11 mouse cellular contexts compared by ENCODE assay signal in the genomic region with DNA sequence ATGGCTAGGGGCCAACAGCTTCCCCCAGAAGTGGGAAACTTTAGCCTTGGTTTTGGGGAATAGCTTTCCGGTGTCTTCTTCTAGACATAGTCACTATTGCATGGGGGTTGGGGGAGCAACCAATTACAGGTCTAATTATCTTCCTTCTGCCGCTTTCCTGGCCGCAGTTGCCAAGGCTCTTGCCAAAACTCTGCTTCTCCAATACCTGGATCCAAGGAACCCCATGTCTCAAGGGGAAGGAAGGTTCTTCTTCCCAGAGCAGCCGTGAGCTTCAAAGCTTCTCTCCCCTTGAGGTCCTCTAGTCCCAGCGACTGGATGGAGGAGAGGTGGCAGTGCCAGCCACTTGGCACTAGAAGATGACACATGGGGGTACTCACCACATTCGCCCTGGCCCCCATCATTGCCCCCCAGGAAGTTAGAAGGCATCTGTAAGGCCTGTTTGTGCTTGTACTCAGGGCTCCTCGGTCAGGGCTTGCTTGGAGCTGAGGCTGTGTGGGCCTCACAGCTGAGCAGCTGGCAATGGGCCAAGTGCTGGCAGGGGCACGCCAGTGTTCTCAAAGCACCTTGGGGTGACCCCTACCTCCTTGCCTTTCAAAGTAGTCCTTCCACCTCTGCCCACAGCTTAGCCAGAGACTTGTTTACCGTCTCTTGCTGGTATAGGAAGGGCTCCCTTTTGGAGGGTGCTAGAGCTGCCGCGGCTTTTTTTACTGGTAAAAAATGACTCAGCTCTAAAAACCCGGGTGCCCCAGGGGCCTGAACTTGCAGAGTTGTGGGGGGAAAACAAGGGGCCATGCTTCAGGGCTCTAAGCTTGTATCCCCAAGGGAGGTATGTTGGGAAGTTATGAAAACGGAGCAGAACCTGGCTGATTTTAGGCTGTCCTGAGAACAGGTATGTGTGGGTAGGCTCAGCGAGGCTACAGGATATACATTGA. TPM values are rescaled to one million over a fixed set of nuclear protein-coding genes. Genes with fewer than 3 reads are reported as not detected.
DNase-seq lines count a peak whose midpoint lies in the region; ATAC-seq and TF ChIP-seq lines count a peak whose summit lies in the region.
"Had no signal": no experiment of that assay in that cellular context is flagged by ENCODE, and none has a peak within 500 bp of the region (broad histone marks: within the 10 kb centered on the region; RNA-seq: fewer than 3 reads in every experiment).

No protein-coding gene starts in this region.

- no peak overlapping the region for H3K4me3 ChIP-seq in gastrocnemius, adult 2 months
- H3K4me3 ChIP-seq in heart, embryonic 15.5 days = no peak overlapping the region
- H3K4me3 ChIP-seq in myocyte = no peak overlapping the region
- H3K4me3 ChIP-seq: midbrain, embryonic 12.5 days had no signal

- H3K9me3 ChIP-seq in heart, embryonic 15.5 days (replicated peaks) = no peaks in the 10 kb centered on the region
- H3K9me3 ChIP-seq: midbrain, embryonic 12.5 days had no signal

- DNase-seq in gastrocnemius, adult 2 months = peak; percentile 46
- DNase-seq in gastrocnemius, postnatal 25 days = no peak
- DNase-seq in right cerebral cortex, postnatal 14 days = peak; percentile 47
- no peak for DNase-seq in right cerebral cortex, postnatal 25 days
- no peak for DNase-seq in yolk sac, embryonic 10.5 days (ENCODE audit: low spot score)

- ATAC-seq in heart, embryonic 15.5 days (replicated peaks; ENCODE audit: insufficient number of reproducible peaks, insufficient read depth, low FRiP score, low read depth) = peak; percentile 65
- ATAC-seq in erythroblast, adult 5-6 weeks (replicated peaks; ENCODE audit: low FRiP score, poor library complexity, severe bottlenecking) = no peak

- H3K27ac ChIP-seq in gastrocnemius, adult 2 months = peak overlapping the region; percentile 71
- H3K27ac ChIP-seq in heart, embryonic 15.5 days = peak overlapping the region; percentile 7; the same call in 1 of the 2 replicates
- H3K27ac ChIP-seq: midbrain, embryonic 12.5 days had no signal

- no peaks in the 10 kb centered on the region for H3K27me3 ChIP-seq in heart, embryonic 15.5 days
- no peaks in the 10 kb centered on the region for H3K27me3 ChIP-seq in myocyte (ENCODE audit: control insufficient read depth, insufficient read depth, insufficient read length)

- peaks cover 36% of the 10 kb centered on the region for H3K4me1 ChIP-seq in heart, embryonic 15.5 days (replicated peaks)

- 65% methylated on average over 14 of the region's 14 CpGs for WGBS in heart, embryonic 15.5 days

- intact Hi-C loops in gastrocnemius, adult 2 months (cut with DNase I) = loop anchor here (5.0 kb wide), 1 partner anchor 89 kb away; no protein-coding TSS in a partner anchor

- H3K9ac ChIP-seq in heart, embryonic 15.5 days = peak overlapping the region; percentile 16; the same call in 1 of the 2 replicates
- H3K9ac ChIP-seq: midbrain, embryonic 12.5 days had no signal

- no peak overlapping the region for H3K4me2 ChIP-seq in heart, embryonic 15.5 days
- no peak overlapping the region for H3K4me2 ChIP-seq in myocyte (ENCODE audit: low read depth)
- H3K4me2 ChIP-seq: midbrain, embryonic 12.5 days had no signal

- no peak overlapping the region for H3ac ChIP-seq in myocyte (ENCODE audit: control insufficient read depth, insufficient read length)

- no peaks in the 10 kb centered on the region for H3K36me3 ChIP-seq in heart, embryonic 15.5 days
- no peaks in the 10 kb centered on the region for H3K36me3 ChIP-seq in myocyte (ENCODE audit: control insufficient read depth, insufficient read depth)
- H3K36me3 ChIP-seq: midbrain, embryonic 12.5 days had no signal

- TF ChIP-seq CTCF in gastrocnemius, adult 2 months (IDR thresholded peaks at IDR 0.05) = no peak

- no peaks in the 10 kb centered on the region for H3K79me2 ChIP-seq in myocyte (ENCODE audit: control insufficient read depth, insufficient read depth)

- no peak for TF ChIP-seq POLR2A in myocyte (IDR thresholded peaks at IDR 0.05; ENCODE audit: insufficient read length, low read depth)

TF ChIP-seq in myocyte, 11 proteins besides CTCF, POLR2A, EP300 and RAD21:
- TF ChIP-seq USF1 (IDR thresholded peaks at IDR 0.05; ENCODE audit: low read depth) (no peak), MYOD1 (IDR thresholded peaks at IDR 0.05; ENCODE audit: control insufficient read depth in 1 of 3, insufficient read length in 2 of 3, low read depth in 2 of 3) (peak in 1 of 3 experiments; percentile 16), MYOG (IDR thresholded peaks at IDR 0.05; ENCODE audit: control insufficient read depth in 1 of 3, insufficient read depth in 1 of 3, insufficient read length in 2 of 3, low read depth in 2 of 3) (peak in 2 of 3 experiments; percentile 47 to 49)

RNA-seq across cellular contexts. Expression of gene Srp9, which starts 12.9 kb away (rescaled TPM):
- total RNA-seq in gastrocnemius, adult 2 months (2021) = 10 to 100 TPM; 41.1 to 44.9 TPM
- 10 to 100 TPM; 34.6 to 37.0 TPM for total RNA-seq in gastrocnemius, postnatal 25 days (2021)
- 88.4 and 109 TPM in 2 replicates for polyA plus RNA-seq in heart, embryonic 15.5 days (2015; fragmentation: Nextera tagmentation; extraction: Ambion mirVana)
- polyA plus RNA-seq in myocyte (2012; fragmentation: generic; extraction: Trizol) = 75.1 TPM
- 33.4 and 50.4 TPM in 2 replicates for total RNA-seq in erythroblast, adult 5-6 weeks (2015; ENCODE audit: low replicate concordance)
- total RNA-seq in erythroblast, adult 5-6 weeks (2017; ENCODE audit: low replicate concordance) = 21.3 and 21.4 TPM in 2 replicates

RNA-seq across cellular contexts. Expression of gene Vmn1r1, which starts 52.6 kb away (rescaled TPM):
- total RNA-seq in gastrocnemius, adult 2 months (2021) = not detected
- total RNA-seq in gastrocnemius, postnatal 25 days (2021) = not detected
- polyA plus RNA-seq in heart, embryonic 15.5 days (2015; fragmentation: Nextera tagmentation; extraction: Ambion mirVana) = not detected in 2 replicates
- polyA plus RNA-seq in myocyte (2012; fragmentation: generic; extraction: Trizol) = not detected
- not detected in 2 replicates for total RNA-seq in erythroblast, adult 5-6 weeks (2015; ENCODE audit: low replicate concordance)
- total RNA-seq in erythroblast, adult 5-6 weeks (2017; ENCODE audit: low replicate concordance) = not detected in 2 replicates
- total RNA-seq: heart, postnatal 14 days had no signal
- polyA plus RNA-seq: midbrain, embryonic 12.5 days; spleen, adult 2 months had no signal

Comparison
In these comparisons a context has a peak if more than half of its experiments do, and no peak if none do; other contexts are left out.
1. DNase-seq: peak in gastrocnemius, adult 2 months (single experiment) and right cerebral cortex, postnatal 14 days (single experiment); none in gastrocnemius, postnatal 25 days (single experiment), right cerebral cortex, postnatal 25 days (single experiment) and yolk sac, embryonic 10.5 days (single experiment).